Mouse (Mus musculus) cerebellum, postnatal 25 days (tissue): Measurements from ENCODE around the gene Ovch2.
"Not testable (repeated sequence)": the region's sequence is repeated elsewhere in the genome, so short reads cannot be mapped to it uniquely, and the experiment has no call there.

Experiments
- DNase-seq, 2 experiments: peaks; one replicate each; pipeline ENCODE4 v3.0.0; 2021; ENCODE audit warnings: mixed read lengths in 2 of 2

Ovch2 gene

GRCm38 (mm10) chr7:107801108-107801507 is at the start of gene Ovch2:
Ovch2 (minus strand) TSS chr7:107801208.
- DNase-seq, result no peak

- not testable (repeated sequence) for DNase-seq
These were observed 46.4 kb upstream of the Ovch2 start, which contains the start of gene Olfr470 for GRCm38 (mm10) chr7:107847390-107847789. Olfr470 (minus strand) TSS chr7:107847490.

- no peak for DNase-seq
These were observed 40.7 kb upstream of the Ovch2 start for GRCm38 (mm10) chr7:107841719-107842118.

GRCm38 (mm10) chr7:107825441-107825840 is 24.4 kb upstream of the Ovch2 start, which contains the start of gene Olfr469:
Olfr469 (minus strand) TSS chr7:107825541.
- DNase-seq, result not testable (repeated sequence)

- not testable (repeated sequence) for DNase-seq
These were observed 22.9 kb upstream of the Ovch2 start for GRCm38 (mm10) chr7:107823867-107824266.

GRCm38 (mm10) chr7:107819442-107819841 is 18.4 kb upstream of the Ovch2 start:
- DNase-seq, result no peak

GRCm38 (mm10) chr7:107811963-107812362 is 11.0 kb upstream of the Ovch2 start, which contains the start of gene Olfr467:
Olfr467 (plus strand) TSS chr7:107812263.
- DNase-seq, result no peak

GRCm38 (mm10) chr7:107802138-107802537 is 1.1 kb upstream of the Ovch2 start:
- no peak for DNase-seq

- no peak for DNase-seq
These were observed 4.5 kb downstream of the Ovch2 start for GRCm38 (mm10) chr7:107796500-107796899.

GRCm38 (mm10) chr7:107787977-107788620 is 12.9 kb downstream of the Ovch2 start:
- DNase-seq, result peak in 1 of 2 experiments; percentile 8

- DNase-seq, result peak in 1 of 2 experiments; percentile 33
These were observed 21.4 kb downstream of the Ovch2 start for GRCm38 (mm10) chr7:107779611-107780010.

GRCm38 (mm10) chr7:107778216-107778615 is 22.8 kb downstream of the Ovch2 start:
- no peak for DNase-seq

GRCm38 (mm10) chr7:107770812-107771211 is 30.2 kb downstream of the Ovch2 start:
- no peak for DNase-seq

- peak; percentile 15 to 30 for DNase-seq
These were observed 43.5 kb downstream of the Ovch2 start, which contains the start of gene Cyb5r2 for GRCm38 (mm10) chr7:107757308-107758151. Cyb5r2 (minus strand) TSS chr7:107758032.

GRCm38 (mm10) chr7:107756748-107757147 is 44.3 kb downstream of the Ovch2 start:
- no peak for DNase-seq

- no peak for DNase-seq
These were observed 45.1 kb downstream of the Ovch2 start for GRCm38 (mm10) chr7:107755905-107756304.

- DNase-seq, result no peak
These were observed 48.9 kb downstream of the Ovch2 start for GRCm38 (mm10) chr7:107752031-107752520.

- no peak for DNase-seq
These were observed 51.3 kb downstream of the Ovch2 start for GRCm38 (mm10) chr7:107749721-107750120.

- DNase-seq, result peak in 1 of 2 experiments; percentile 34
These were observed 51.7 kb downstream of the Ovch2 start for GRCm38 (mm10) chr7:107749270-107749669.

- DNase-seq, result peak; percentile 56 to 72
These were observed 53.1 kb downstream of the Ovch2 start for GRCm38 (mm10) chr7:107747954-107748353.

GRCm38 (mm10) chr7:107747476-107747875 is 53.5 kb downstream of the Ovch2 start:
- peak in 1 of 2 experiments; percentile 15 for DNase-seq

GRCm38 (mm10) chr7:107746036-107746435 is 55.0 kb downstream of the Ovch2 start:
- DNase-seq, result no peak

- no peak for DNase-seq
These were observed 55.9 kb downstream of the Ovch2 start for GRCm38 (mm10) chr7:107745111-107745510.
